Mouse (Mus musculus): ENCODE results near the gene Baiap2l1.

DNA sequence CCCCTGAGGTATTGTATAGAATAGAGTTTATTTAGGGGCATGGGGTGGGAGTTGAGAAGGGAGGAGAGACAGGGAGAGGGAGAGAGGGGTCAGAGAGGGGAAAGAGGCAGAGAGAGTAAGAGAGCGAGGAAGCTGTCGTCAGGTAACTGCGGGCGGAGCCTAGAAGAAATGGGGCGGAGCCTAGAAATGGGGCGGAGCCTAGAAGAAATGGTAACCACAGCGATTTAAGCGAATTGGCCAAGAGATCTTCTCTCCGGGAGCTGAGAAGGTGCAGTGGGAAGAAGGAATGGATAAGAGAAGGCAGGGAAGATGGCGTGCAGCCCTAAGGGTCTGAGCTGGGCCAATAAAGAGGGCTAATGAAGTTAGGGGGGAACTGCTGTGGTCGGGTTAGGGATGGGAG, 131.7 kb downstream of the Baiap2l1 start:
- TF ChIP-seq CTCF (IDR thresholded peaks at IDR 0.05; ENCODE audit: borderline replicate concordance, control insufficient read depth, extremely low read depth, insufficient read depth, low read length, poor library complexity) (no peak), POLR2A (IDR thresholded peaks at IDR 0.05; ENCODE audit: control insufficient read depth, extremely low read depth, insufficient read depth, low read length, poor library complexity) (no peak)

Data from thymus, adult 2 months (tissue).